In genomic region chr16:55974903-55975285, GRCm38 (mm10) we compare ENCODE assay signal across 8 mouse cellular contexts. TPM values are rescaled to one million over a fixed set of nuclear protein-coding genes. Genes with fewer than 3 reads are reported as not detected.
A peak's percentile ranks its signal among the peaks of the same experiment; 100 is the strongest.
DNase-seq lines count a peak whose midpoint lies in the region; ATAC-seq lines count a peak whose summit lies in the region.

No protein-coding gene starts in this region.

- peak; percentile 60 to 74 for DNase-seq in lung, adult 18-20 months
- DNase-seq in lung, postnatal 4 days: no peak
- peak; percentile 61 for DNase-seq in lung, postnatal 25 days (ENCODE audit: low spot score)
- DNase-seq in right cerebral cortex, postnatal 25 days: no peak

- peak overlapping the region; percentile 97 for H3K9ac ChIP-seq in stomach, embryonic 16.5 days (ENCODE audit: low read length)

- peak; percentile 37 for ATAC-seq in activated CD4-positive, CD25-positive, alpha-beta regulatory T cell, adult 4 months
- ATAC-seq in erythroid progenitor cell, adult 5-6 weeks (replicated peaks; ENCODE audit: low FRiP score, poor library complexity, severe bottlenecking): peak; percentile 48
- ATAC-seq in inflammation-experienced regulatory T-cells, adult 6 months: peak; percentile 42
- 0 out of 2 replicates have a peak, but pooled peaks have one; percentile 15 for ATAC-seq in stomach, embryonic 16.5 days (ENCODE audit: insufficient read depth, low FRiP score)

- H3K9me3 ChIP-seq in stomach, embryonic 16.5 days (replicated peaks; ENCODE audit: control insufficient read depth, low read length): no peaks in the 10 kb centered on the region

- no peaks in the 10 kb centered on the region for H3K27me3 ChIP-seq in stomach, embryonic 16.5 days (ENCODE audit: control insufficient read depth, insufficient read depth, low read length)

- peaks cover 17% of the 10 kb centered on the region; the same call in 1 of the 2 replicates for H3K36me3 ChIP-seq in stomach, embryonic 16.5 days (ENCODE audit: control insufficient read depth, insufficient read depth, low read length)

- H3K4me3 ChIP-seq in stomach, embryonic 16.5 days (replicated peaks; ENCODE audit: low read length): peak overlapping the region; percentile 99

- WGBS in stomach, embryonic 16.5 days: 3% methylated on average over 14 of the region's 14 CpGs

- peaks cover 20% of the 10 kb centered on the region for H3K4me1 ChIP-seq in stomach, embryonic 16.5 days (ENCODE audit: control insufficient read depth, insufficient read depth, low read length)

- peak overlapping the region; percentile 90 for H3K27ac ChIP-seq in stomach, embryonic 16.5 days (ENCODE audit: low read length)

- peak overlapping the region; percentile 85 for H3K4me2 ChIP-seq in stomach, embryonic 16.5 days (ENCODE audit: low read depth, low read length)

RNA-seq across cellular contexts. Expression of gene Zbtb11, which starts 1.2 kb away (rescaled TPM):
- polyA plus RNA-seq in activated CD4-positive, CD25-positive, alpha-beta regulatory T cell, adult 4 months (2017; shearing (Covaris generic)): 10 to 100 TPM; 23.9 to 26.0 TPM
- total RNA-seq in erythroid progenitor cell, adult 5-6 weeks (2015; ENCODE audit: low replicate concordance): 25.6 and 26.7 TPM in 2 replicates
- total RNA-seq in erythroid progenitor cell, adult 5-6 weeks (2017; ENCODE audit: low replicate concordance): 37.4 and 39.4 TPM in 2 replicates
- 10 to 100 TPM; 26.6 to 34.4 (median 26.8) TPM for polyA plus RNA-seq in inflammation-experienced regulatory T-cells, adult 6 months (2017; shearing (Covaris generic))
- polyA plus RNA-seq in stomach, embryonic 16.5 days (2015; fragmentation: Nextera tagmentation; extraction: Ambion mirVana): 14.8 and 15.8 TPM in 2 replicates

RNA-seq across cellular contexts. Expression of gene Rpl24, which starts 8.8 kb away (rescaled TPM):
- 1,000 to 10,000 TPM; 1,908 to 2,087 TPM for polyA plus RNA-seq in activated CD4-positive, CD25-positive, alpha-beta regulatory T cell, adult 4 months (2017; shearing (Covaris generic))
- 398 and 515 TPM in 2 replicates for total RNA-seq in erythroid progenitor cell, adult 5-6 weeks (2015; ENCODE audit: low replicate concordance)
- total RNA-seq in erythroid progenitor cell, adult 5-6 weeks (2017; ENCODE audit: low replicate concordance): 194 and 260 TPM in 2 replicates
- polyA plus RNA-seq in inflammation-experienced regulatory T-cells, adult 6 months (2017; shearing (Covaris generic)): 1,000 to 10,000 TPM; 1,415 to 2,046 (median 1,545) TPM
- polyA plus RNA-seq in stomach, embryonic 16.5 days (2015; fragmentation: Nextera tagmentation; extraction: Ambion mirVana): 560 and 735 TPM in 2 replicates

RNA-seq across cellular contexts. Expression of gene Cep97, which starts 40.2 kb away (rescaled TPM):
- 10 to 100 TPM; 22.8 to 28.3 TPM for polyA plus RNA-seq in activated CD4-positive, CD25-positive, alpha-beta regulatory T cell, adult 4 months (2017; shearing (Covaris generic))
- total RNA-seq in erythroid progenitor cell, adult 5-6 weeks (2015; ENCODE audit: low replicate concordance): 27.0 and 28.1 TPM in 2 replicates
- total RNA-seq in erythroid progenitor cell, adult 5-6 weeks (2017; ENCODE audit: low replicate concordance): 17.6 and 18.2 TPM in 2 replicates
- polyA plus RNA-seq in inflammation-experienced regulatory T-cells, adult 6 months (2017; shearing (Covaris generic)): 10 to 100 TPM; 21.2 to 26.1 (median 25.2) TPM
- polyA plus RNA-seq in stomach, embryonic 16.5 days (2015; fragmentation: Nextera tagmentation; extraction: Ambion mirVana): 6.8 TPM in 2 replicates

RNA-seq across cellular contexts. Expression of gene Pcnp, which starts 54.6 kb away (rescaled TPM):
- polyA plus RNA-seq in activated CD4-positive, CD25-positive, alpha-beta regulatory T cell, adult 4 months (2017; shearing (Covaris generic)): 100 to 1,000 TPM; 227 to 239 TPM
- total RNA-seq in erythroid progenitor cell, adult 5-6 weeks (2015; ENCODE audit: low replicate concordance): 75.0 and 95.2 TPM in 2 replicates
- total RNA-seq in erythroid progenitor cell, adult 5-6 weeks (2017; ENCODE audit: low replicate concordance): 97.5 and 100.0 TPM in 2 replicates
- polyA plus RNA-seq in inflammation-experienced regulatory T-cells, adult 6 months (2017; shearing (Covaris generic)): 100 to 1,000 TPM; 229 to 302 (median 268) TPM
- polyA plus RNA-seq in stomach, embryonic 16.5 days (2015; fragmentation: Nextera tagmentation; extraction: Ambion mirVana): 200 and 216 TPM in 2 replicates

Comparison
In these comparisons a context has a peak if more than half of its experiments do, and no peak if none do; other contexts are left out.
1. DNase-seq: peak in lung, adult 18-20 months (2 of 2) and lung, postnatal 25 days (single experiment); none in lung, postnatal 4 days (0 of 2) and right cerebral cortex, postnatal 25 days (single experiment).
2. Peak in every context shown above with its lines, with median percentiles within 50 percentile points of each other: ATAC-seq.